Mouse (Mus musculus) olfactory bulb, adult 2 months (tissue): ENCODE measurements around the gene Bank1.

Experiments used
- CTCF ChIP-seq: fragments of 200-500 bp; IDR thresholded peaks from 2 replicates; pipeline ENCODE4 v1.5.1; 2012; ENCODE audit warnings: low read depth, mild to moderate bottlenecking, low read length, moderate library complexity; ENCODE audit not compliant: insufficient read depth
- POLR2A ChIP-seq: fragments of 200-500 bp; IDR thresholded peaks from 2 replicates; pipeline ENCODE4 v1.6.1; 2012; ENCODE audit warnings: mild to moderate bottlenecking, low read depth, low read length, moderate library complexity; ENCODE audit not compliant: insufficient read depth

GRCm38 (mm10) chr3:136254713-136255112 is 71.2 kb downstream of the Bank1 start:
- TF ChIP-seq CTCF (no peak), POLR2A (no peak)
